Mouse (Mus musculus): ENCODE data around the gene Brwd1. TPM values are rescaled to one million over a fixed set of nuclear protein-coding genes. Genes with fewer than 3 reads are reported as not detected.
"Not testable (repeated sequence)": the region's sequence is repeated elsewhere in the genome, so short reads cannot be mapped to it uniquely, and the experiment has no call there.

The Brwd1 gene
- total RNA-seq, 2 experiments from 2014 or later, result 138 to 140 TPM

DNA sequence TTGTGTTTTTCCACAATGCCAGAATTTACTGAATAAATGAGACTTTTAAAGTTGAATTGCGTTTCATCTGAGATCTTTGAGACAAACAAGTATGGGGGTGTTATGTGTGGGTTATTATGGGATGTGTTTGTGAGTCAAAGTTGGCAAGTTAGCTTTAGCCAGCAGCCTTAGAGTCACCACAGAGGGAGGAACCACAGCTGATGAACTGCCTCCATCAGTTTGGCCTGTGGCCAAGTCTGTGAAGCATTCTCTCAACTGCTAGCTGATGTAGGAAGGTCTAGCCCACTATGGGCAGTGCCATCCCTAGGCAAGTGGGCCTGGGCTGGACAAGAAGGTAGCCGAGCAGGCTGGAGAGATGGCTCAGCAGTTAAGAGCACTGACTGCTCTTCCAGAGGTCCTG is 111.5 kb downstream of the Brwd1 start:
- DNase-seq, result no peak

GRCm38 (mm10) chr16:95967455-95967854 is 114.9 kb downstream of the Brwd1 start:
- no peak for DNase-seq

DNA sequence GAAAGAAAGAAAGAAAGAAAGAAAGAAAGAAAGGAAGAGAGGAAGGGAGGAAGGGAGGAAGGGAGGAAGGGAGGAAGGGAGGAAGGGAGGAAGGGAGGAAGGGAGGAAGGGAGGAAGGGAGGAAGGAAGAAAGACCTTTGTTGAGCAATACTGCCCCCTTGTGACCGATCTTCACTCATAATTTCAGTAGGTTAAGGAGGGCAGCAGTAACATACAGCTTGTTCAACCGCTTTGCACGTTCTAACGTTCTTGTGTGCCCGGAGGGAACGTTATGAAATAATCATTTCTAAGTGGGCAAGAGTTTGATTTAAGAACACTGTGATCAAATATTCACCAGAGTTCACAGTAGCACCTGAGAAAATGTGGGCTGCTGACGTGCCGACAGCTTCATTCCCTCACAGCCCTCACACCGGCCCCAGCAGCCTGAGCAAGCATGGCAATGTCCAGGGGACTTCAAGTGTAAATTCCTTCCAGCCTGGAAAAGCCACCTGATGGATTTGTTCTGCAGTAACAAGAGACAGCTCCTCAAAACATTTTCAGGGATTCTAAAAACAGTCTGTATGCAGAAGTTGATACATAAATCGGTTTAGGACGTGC is 117.8 kb downstream of the Brwd1 start:
- no peak for DNase-seq

GRCm38 (mm10) chr16:95961484-95961883 is 120.8 kb downstream of the Brwd1 start:
- DNase-seq, result not testable (repeated sequence)

GRCm38 (mm10) chr16:95960689-95961088 is 121.6 kb downstream of the Brwd1 start:
- DNase-seq, result not testable (repeated sequence)

- DNase-seq, result no peak
Measured at GRCm38 (mm10) chr16:95958080-95958479, 124.2 kb downstream of the Brwd1 start.

GRCm38 (mm10) chr16:95956618-95957017 is 125.7 kb downstream of the Brwd1 start:
- no peak for DNase-seq

GRCm38 (mm10) chr16:95955716-95956346 is 126.5 kb downstream of the Brwd1 start:
- no peak for DNase-seq

GRCm38 (mm10) chr16:95954341-95954740 is 128.0 kb downstream of the Brwd1 start:
- no peak for DNase-seq

- DNase-seq, result no peak
Measured at GRCm38 (mm10) chr16:95953159-95953650, 129.1 kb downstream of the Brwd1 start.

- no peak for DNase-seq
Measured at GRCm38 (mm10) chr16:95951471-95951870, 130.9 kb downstream of the Brwd1 start.

GRCm38 (mm10) chr16:95945389-95946311 is 136.7 kb downstream of the Brwd1 start:
- DNase-seq, result peak; percentile 59 to 68

- DNase-seq, result no peak
Measured at GRCm38 (mm10) chr16:95943186-95943585, 139.1 kb downstream of the Brwd1 start.

Small RNAs within 50 kb of the gene (microRNA-seq; reads per million reads assigned to microRNA genes)
- gene Gm27833, result 0 reads per million in 2 experiments

Other genes with a start within 250 kb of the Brwd1 start
- 10 to 100 TPM; 16.6 to 16.7 TPM for gene Psmg1, start 91.6 kb downstream of the Brwd1 start, total RNA-seq (2021)
- gene Hmgn1, start 45.2 kb upstream of the Brwd1 start, total RNA-seq (2021), result 10 to 100 TPM; 79.7 to 91.4 TPM
- 10 to 100 TPM; 70.8 to 73.3 TPM for gene Wrb, start 62.9 kb upstream of the Brwd1 start, total RNA-seq (2021)
- 1 to 10 TPM; 1.6 to 1.7 TPM for gene Lca5l, start 109.7 kb upstream of the Brwd1 start, total RNA-seq (2021)
- 1 to 10 TPM; 2.2 to 2.9 TPM for gene Sh3bgr, start 117.9 kb upstream of the Brwd1 start, total RNA-seq (2021)
- 10 to 100 TPM; 48.7 to 57.1 TPM for gene B3galt5, start 153.3 kb upstream of the Brwd1 start, total RNA-seq (2021)

Measured in layer of hippocampus, postnatal 36 days (tissue).